Mouse (Mus musculus): ENCODE data around the gene Ano1.

The Ano1 gene

DNA sequence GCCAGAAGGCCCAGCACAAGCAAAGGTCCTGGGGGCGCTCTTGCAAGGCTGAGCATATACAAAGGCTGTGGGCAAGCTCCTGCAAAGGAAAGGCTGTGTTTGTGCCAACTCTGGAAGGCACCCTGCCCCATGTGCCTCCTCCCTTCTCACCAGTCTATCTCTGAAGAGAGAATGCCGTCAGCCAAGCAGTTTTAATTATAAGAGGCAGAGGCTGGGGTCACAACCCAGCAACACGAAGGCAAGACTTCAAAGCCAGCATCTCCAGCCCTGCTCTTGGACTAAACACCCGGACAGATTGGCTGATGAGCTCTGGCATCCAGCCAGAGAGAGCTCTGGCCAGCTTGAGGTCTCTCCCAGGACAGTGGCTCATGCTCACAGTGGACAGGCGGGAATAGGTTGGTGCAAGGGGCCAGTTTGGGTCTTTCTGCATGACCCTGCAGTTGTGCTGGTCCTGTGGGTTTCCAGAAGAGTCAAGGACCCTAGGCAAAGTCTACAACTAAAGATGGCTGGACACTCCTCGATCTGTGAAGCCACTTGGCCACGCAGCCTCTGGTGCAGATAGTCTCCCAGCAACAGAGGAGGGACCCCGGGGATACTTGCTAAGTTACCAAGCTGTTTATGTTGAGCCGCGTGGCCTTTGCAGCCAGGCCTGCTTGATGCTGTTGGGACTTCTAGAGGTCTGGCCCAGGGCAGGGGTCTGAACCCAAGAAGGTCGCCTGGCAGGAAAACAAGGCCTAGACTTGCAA lies 12.9 kb upstream of the Ano1 start:
- DNase-seq (ENCODE audit: low spot score in 2 of 2) = no peak

DNA sequence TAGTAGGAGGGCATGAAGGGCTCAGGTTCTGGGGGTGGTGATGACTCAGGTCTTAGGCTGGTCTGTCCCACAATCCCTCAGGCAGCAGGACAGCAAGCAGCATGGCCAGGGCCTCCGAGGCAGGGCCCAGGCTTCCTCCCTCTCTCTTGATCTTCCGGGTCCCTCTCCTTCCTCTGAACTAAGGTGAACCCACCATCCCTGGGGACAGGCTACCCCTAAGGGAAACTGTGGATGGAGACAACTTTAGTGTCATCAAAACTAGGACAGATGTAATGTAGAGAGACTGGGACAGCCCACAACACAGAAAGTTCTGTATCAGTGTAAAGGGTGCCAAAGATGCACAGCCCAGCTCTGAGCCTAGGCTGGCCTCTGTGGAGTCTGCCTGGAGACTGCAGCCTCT lies 12.2 kb upstream of the Ano1 start:
- DNase-seq (ENCODE audit: low spot score in 2 of 2) = no peak

DNA sequence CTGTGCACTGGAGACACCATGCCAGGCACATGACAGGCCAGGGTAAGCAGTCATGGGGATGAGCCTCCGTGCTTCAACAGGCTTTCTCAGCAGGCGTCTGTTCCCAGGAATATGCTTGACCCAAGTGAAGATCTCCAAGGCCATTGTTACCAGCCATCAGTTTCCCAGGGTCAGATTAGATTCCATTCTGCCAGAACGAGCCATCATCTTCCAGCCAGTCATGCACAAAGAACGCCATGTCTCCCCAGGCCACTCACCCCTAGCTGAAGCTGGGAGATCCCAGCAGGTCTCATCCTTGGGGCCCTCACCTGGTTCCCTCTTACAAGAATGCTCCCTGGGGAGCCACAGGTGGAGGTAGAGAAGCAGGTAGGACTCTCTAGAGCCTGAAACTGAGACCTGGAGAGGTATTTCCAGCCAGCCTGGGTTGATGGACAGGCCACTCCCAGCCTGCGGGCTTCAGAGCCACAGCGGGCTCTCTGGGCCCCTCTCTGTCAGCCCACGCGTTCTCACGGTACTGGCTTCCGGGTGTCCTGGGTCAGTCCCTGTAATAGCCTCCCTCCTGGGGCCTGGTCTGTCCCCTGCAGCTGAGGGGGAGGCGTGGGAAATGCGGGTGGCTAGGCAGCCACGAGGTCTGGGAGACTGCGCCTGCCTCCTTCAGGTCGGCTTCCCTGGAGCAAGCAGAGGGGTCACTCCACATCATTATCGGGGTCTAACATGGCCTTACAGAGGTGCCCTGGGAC lies 10.9 kb upstream of the Ano1 start:
- DNase-seq (ENCODE audit: low spot score in 2 of 2) = no peak

DNA sequence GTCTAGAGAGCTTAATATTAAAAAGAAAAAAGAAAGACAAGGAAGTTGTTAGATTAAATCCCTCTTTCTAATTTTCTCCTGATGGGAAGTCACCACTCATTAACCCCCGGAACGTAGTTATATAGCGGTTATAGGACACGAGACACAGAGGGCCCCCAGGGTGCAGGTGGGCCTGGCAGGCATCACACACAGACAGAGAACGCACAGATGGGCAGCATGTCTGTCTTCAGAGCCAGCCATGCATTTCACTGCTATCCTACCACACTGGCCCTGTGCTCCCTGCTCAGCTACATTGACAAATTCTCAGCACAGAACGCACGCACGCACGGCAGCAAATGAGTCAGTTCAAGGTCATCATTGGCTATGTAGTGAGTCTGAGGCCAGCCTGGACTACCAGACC lies 8.5 kb upstream of the Ano1 start:
- DNase-seq (ENCODE audit: low spot score in 2 of 2) = no peak

DNA sequence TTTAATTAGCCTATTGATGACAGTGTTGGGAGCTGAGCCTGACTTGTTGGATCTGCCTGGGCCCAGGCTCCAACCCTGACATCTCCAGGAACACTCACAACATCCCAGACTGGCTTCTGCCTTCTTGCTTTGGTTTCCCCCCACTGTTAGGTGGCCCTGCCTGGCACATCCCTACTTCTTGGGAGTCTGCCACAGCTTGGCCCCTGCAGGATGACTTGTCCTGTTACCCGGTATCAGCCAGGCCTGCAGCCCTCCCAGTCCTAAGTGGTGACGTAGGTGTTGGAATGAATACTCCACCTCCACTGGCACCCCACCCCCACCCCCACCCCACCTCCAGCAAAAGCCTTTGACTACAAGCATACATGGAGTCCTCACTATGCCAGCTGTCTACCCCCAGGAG lies 7.7 kb upstream of the Ano1 start:
- DNase-seq (ENCODE audit: low spot score in 2 of 2) = no peak

DNA sequence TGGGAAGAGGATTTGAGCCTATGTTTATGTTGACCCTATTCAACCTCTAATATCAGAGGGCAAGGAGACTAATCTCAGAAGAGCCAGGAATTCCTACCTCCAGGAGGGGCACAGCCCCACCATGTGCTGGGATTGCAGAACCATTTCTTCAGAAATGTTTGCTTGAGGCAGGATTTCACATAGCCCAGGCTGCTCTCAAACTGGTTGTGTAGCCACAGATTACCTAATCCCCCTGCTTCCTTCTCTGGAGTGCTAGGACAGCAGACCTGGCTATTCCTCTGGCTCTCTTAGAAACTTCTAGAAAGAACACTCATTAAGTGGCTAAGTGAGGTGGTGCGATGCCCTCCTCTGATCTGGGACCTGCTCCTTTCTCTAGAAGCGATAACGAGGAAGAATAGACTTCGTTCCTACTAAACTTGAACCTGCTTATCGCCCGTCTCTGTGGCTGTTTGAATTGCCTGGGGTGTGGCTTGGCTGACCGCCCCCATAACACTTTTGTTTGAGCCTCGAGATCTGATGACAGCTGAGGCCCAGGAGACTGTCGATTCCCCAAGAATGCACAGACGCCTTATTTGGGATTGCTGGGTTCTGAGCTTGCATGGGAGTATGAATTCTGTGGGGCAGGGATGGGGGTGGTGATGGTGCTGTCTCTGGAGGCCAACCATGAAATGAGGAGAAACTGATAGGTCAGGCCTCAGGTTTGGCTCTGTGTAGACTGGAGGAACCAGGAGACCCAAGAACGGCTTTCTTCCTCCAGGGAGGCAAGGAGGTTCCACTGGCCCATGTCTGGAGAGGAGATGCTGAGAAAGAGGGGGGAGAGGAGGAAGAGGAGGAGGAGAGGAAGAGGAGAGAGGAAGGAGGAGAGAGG lies 4.0 kb upstream of the Ano1 start:
- no peak for DNase-seq (ENCODE audit: low spot score in 2 of 2)

DNA sequence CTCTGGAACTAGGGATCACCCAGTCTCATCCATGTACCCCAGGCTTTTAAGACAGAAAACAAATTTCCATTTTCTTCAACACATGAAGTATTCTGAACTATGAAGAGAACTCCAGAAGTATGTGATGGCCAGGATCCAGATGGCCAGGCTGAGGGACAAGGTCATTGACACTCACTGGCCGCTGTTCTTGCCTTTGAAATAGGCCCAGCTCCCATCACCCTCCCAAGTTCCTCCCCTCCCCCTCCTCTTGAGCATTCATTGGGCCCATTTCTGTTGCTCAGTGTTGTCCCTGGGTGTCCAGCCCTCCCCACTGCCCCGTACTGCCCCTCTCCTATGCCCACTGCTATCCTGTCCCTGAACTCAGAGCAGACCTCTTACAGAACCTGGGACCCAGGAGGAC lies 2.9 kb upstream of the Ano1 start:
- no peak for DNase-seq (ENCODE audit: low spot score in 2 of 2)

DNA sequence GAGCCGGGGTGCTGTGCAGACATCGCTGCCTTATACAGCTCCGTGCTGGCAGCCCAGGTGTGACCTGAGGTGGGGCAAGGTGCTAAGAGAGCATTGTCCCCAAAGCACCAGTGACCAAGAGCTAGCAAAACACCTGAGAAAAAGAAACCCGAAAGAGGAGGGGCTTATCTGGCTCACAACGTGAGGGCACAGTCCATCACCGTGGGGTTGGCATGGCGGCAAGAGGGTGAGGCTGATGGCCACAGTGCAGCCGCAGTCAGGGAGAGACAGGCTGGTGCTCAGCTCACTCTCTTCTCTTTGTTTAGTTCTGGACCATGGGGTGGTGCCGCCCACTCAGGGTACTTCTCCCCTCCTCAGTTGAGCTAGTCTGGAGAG lies 1.9 kb upstream of the Ano1 start:
- DNase-seq (ENCODE audit: low spot score in 2 of 2) = no peak

DNA sequence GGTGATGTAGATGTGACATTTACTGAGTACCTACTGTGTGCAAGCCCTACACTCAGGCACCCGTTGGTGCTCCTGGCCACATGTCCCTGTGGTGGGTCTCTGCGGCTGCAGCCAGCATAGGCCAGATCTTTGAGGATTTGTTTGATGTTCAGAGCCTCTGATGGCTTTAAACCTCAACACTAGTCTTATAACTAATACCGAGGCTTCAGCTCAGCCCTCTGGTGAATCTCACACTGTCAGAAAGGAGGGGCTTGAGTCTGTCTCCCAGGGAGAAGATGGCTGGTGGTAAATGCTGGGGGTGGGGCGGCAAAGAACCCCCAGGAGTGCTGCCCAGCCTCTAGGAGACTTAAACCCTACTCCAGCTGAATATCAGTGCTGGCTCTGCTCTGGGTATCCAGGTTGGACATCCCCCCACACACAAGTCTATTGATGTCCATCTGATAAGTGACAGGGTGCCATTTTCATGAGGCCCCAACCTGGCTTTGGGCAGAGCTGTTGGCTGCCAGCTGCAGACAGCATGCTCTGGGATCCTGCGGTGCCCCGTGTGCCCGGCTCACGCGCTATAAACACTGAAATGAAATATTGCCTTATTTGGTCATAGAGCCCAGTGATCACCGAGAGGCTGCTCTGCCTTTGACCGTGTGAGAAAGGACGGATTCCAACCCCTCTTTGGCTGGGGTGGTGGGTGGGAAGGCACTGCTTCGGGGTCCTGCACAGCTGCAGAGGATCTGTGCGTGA lies 1.3 kb upstream of the Ano1 start:
- no peak for DNase-seq (ENCODE audit: low spot score in 2 of 2)

DNA sequence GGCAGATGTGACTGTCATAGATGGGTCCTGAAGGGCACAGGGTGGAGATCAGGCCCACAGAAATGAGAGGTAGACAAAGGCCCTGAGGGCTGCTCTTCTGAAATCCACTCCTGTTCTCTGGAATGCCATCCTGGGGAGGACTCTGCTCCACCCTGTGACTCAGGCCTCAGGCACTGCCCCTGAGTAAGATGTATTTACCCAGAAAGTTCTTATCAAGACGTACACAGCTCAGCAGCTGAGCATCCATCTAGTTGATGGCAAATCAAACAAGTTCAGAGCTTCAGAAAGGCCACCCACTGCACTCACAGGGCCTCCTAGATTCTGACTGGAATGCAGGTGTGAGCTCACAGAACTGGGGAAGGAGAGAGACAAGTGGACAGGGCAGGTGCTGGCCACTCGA lies 4.0 kb downstream of the Ano1 start:
- DNase-seq (ENCODE audit: low spot score in 2 of 2) = no peak

DNA sequence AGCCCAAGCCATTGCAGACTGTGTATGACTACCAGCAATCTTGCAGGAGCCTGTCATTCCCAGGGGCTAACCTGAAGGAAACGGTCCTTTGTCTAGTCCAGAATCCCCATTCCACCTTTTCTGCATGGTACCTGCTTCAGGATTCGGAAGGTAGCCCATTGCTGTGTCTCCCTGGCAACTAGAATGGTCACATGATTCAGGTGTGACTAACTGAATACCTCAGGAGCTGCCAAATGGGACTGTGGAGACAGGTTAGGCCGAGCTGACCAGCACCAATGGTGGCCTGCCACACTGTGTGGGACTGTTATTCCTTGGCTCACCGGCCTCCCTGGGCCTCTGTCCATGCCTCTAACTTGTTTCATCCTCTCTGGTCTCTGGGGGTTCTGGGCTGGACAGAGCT lies 5.3 kb downstream of the Ano1 start:
- DNase-seq (ENCODE audit: low spot score in 2 of 2) = no peak

DNA sequence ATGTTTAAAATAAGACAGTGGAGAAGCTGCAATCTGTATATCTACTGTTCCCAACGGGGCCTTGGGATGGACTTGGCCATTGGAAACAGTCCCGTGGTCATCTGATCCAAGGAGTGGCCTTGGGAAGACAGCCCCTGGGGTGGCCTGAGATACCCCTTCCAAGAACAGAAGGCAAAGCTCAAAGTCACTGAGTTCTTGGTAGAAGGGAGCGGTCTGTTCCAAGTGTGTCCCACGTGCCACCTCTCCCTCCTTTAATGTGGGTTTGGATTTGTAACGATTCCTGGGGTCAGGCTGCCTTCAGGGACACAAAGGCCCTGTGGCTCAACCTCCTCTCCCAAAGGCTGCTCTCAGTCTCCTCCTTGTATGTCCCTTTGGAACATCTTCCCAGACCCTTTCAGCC lies 7.9 kb downstream of the Ano1 start:
- no peak for DNase-seq (ENCODE audit: low spot score in 2 of 2)

DNA sequence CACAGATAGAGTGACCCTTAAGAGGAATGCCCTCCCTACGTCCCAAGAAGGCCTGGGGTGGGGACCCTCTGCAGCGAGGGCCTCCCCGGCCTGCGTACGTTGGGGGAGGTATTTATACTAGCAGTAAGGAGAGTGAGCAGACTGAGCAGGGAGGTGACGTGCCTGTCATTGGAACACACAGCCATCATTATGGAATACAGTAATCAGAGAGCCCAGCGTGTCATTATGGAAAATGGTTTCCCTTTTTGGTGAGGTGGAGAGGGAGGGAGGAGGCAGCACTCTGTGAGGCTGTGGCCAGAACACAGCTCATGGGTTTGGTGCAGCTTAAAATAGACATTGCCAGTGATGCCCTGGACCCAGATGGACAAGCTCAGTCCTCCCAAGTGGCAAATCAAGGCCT lies 11.1 kb downstream of the Ano1 start:
- no peak for DNase-seq (ENCODE audit: low spot score in 2 of 2)

DNA sequence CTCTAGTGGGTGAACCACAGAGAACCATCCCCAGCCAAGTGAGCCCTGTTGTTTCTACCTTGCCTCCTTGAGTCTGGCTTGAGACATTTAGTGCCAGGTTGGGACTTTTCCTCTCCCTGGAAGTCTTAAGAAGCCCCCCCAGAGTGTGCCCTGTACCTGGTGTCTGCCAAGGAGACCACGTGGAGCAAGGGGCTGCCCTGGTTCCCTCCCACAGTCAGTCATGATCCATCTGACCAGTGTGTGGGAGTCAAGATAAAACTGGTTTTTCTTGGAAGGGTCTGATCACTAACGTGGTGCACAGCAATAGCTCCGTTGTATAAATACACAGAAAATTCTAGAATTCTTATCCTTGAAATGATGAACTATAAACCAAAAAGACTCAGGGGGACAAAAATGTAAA lies 12.0 kb downstream of the Ano1 start:
- DNase-seq (ENCODE audit: low spot score in 2 of 2) = no peak

DNA sequence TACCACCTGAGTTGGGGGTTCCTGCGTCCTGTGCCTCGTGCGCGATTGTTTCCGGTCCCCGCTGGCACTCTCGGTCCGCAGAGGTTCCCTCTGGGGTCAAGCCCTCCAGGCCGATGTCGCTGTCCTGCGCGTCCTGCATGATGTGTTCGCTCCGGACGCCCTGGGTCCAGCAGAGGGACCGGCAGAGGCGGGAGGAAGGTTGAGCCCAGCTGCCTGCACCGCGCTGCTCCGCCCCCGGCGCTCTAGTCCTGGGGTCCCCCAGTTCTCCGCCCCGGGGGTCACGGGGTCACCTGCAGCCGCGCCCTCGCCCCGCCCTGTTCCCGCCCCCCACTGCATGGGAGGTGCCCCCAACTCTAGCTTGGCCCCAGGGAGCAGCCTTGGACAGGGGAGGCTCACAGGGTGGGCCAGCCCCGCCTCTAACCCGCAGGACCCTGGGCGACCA lies 13.4 kb downstream of the Ano1 start:
- no peak for DNase-seq (ENCODE audit: low spot score in 2 of 2)

DNA sequence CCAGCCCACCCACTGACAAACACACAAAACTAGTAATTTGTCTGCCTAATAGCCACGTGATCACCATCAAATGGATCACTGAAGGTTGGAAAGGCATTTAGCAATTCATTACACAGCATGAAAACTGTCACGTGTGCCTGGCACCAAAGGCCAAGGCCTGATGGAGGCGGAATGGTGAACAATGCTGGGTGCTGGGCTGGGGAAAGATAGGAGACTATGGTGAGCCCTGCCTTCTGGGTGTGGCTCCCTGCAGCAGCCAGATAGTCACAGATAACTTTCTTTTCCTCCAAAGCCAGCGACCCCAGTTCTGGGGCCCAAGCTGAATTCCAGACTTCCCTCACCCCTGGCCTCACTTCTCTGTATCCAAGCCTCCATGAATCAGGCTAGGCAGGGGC lies 19.9 kb downstream of the Ano1 start:
- no peak for DNase-seq (ENCODE audit: low spot score in 2 of 2)

DNA sequence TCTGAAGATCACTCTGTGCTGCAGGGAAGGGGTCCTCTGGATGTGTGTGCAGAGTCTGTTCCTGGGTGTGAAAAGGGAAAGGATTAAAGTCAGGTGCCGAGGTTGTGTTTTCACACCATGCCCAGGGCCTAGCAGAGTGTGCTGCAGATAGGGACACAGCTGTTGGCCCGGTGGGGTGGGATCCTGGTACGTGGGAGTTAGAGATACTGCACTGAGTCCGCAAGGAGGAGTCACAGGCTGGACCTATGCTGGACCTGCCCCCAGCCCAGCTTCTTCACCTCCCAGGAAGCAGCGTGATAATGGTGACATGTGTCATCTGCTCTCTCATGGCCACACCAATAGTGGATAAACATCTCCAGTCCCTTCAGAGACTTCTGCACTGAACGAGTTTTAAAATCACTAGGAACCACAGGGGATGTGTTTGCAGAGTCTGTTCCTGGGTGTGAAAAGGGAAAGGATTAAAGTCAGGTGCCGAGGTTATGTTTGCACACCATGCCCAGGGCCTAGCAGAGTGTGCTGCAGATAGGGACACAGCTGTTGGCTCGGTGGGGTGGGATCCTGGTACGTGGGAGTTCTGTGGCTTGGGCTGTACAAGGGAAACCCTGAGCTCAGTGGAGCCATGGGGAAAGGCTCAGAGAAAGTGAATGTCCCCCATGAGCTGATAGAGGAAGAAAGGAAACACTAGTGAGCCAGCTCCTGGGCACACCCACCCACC lies 20.4 kb downstream of the Ano1 start:
- DNase-seq (ENCODE audit: low spot score in 2 of 2) = no peak

DNA sequence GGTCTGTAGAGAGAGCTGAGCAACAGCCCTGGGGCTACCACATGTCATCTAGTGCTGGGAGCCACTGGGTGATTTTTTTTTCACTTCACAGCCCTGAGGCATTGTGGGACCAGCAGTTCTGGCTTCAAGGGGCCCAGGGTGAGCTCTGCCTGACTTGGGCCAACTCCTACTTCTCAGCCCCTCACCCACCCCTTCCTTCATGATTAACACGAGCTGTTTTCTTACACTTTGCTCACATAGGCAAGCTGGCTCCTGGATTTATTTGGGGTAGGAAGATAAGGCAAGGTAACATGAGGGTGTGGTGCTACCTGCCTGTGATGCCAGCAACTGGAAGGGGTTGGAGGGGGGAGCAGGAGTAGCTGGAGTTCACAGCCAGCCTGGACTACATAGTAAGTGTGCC lies 27.5 kb downstream of the Ano1 start:
- no peak for DNase-seq (ENCODE audit: low spot score in 2 of 2)

DNA sequence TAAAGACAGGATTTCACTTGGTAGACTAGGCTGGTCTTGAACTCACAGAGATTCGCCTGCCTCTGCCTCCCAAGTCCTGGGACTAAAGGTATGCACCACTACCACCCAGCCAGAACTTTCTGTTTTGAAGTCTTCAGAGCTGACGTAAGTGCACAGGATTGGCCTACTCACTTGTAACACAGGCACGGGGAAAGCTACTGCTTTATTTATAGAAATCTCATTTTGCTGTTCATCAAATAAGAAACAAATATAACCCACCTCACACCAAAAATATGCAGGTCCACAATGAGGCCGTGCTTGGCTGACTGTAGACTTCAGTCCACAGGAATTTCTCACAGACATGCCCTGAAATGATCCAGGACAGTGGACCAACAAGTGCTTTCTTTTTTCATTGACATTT lies 31.8 kb downstream of the Ano1 start:
- no peak for DNase-seq (ENCODE audit: low spot score in 2 of 2)

DNA sequence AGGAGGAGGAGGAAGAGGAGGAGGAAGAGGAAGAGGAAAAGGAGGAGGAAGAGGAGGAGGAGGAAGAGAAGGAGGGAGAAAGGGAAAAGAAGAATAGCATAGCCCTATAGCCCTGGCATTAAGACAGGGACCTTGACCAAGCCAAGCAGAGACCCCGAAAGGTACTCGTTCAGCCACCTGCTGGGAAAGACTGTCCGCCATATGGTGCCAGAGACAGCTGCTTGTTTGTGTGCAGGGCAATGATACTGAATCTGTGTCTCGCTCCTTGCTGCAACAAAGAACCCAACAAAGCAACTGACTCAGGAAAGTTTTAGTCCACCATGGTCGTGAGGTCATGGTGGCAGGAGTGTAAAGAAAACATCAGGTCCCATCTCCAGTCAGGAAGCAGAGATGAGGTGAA lies 34.0 kb downstream of the Ano1 start:
- DNase-seq (ENCODE audit: low spot score in 2 of 2) = no peak

DNA sequence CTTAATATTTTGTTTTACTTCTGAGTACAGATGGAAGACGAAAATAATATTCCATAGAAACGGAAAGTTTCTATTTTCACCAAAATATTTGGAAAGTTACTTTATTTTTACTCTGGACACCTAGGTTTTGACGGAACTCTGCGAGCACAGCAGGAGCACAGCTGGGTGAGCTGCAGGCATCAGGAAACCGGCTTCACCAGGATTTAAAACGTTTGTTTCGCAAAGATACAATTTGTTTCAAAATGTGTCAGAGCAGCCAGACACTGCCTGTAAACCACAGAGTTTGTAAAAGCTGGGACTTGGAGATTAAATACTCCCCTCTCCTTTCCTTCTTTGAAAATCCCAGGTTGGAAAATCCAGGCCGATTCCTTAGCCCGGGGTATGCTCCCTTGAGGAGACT lies 53.9 kb downstream of the Ano1 start:
- no peak for DNase-seq (ENCODE audit: low spot score in 2 of 2)
